Mouse (Mus musculus): ENCODE results near the gene Mid1. TPM values are rescaled to one million over a fixed set of nuclear protein-coding genes. Genes with fewer than 3 reads are reported as not detected.
"Not testable (repeated sequence)": the region's sequence is repeated elsewhere in the genome, so short reads cannot be mapped to it uniquely, and the experiment has no call there.

Gene Mid1
- polyA plus RNA-seq, 1 experiment from 2014 or later = 1.7 TPM

DNA sequence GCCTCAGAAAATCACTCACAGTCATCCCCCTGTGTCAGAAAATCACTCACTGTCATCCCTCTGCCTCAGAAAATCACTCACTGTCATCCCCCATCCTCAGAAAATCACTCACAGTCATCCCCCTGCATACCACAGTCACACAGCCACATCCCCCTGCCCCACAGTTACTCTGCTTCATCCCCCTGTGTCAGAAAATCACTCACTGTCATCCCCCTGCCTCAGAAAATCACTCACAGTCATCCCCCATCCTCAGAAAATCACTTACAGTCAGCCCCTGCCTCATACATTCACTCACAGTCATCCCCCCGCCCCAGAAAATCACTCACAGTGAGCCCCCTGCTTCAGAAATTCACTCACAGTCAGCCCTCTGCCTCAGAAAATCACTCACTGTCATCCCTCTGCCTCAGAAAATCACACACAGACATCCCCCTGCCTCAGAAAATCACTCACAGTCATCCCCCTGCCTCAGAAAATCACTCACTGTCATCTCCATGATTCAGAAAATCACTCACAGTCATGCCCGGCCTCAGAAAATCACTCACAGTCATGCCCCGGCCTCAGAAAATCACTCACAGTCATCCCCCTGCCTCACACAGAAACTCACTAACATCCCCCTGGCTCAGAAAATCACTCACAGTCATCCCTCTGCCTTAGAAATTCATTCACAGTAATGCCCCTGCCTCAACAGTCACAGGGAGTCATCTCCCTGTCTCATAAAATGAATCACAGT is 315.1 kb downstream of the Mid1 start:
- H3K9ac ChIP-seq (replicated peaks; ENCODE audit: low read depth); H3K4me2 ChIP-seq (replicated peaks; ENCODE audit: low read depth, low read length); H3K9me3 ChIP-seq (ENCODE audit: low read length); ATAC-seq; H3K36me3 ChIP-seq (ENCODE audit: insufficient read depth, low read length); H3K27ac ChIP-seq (ENCODE audit: low read length); H3K4me3 ChIP-seq (ENCODE audit: low read depth, low read length); H3K27me3 ChIP-seq (replicated peaks; ENCODE audit: insufficient read depth, low read length); H3K4me1 ChIP-seq (ENCODE audit: insufficient read depth, low read depth, low read length): not testable (repeated sequence)
- DNase-seq (ENCODE audit: low spot score) = peak; percentile 11
- WGBS = 77% methylated on average over 3 of the region's 3 CpGs

DNA sequence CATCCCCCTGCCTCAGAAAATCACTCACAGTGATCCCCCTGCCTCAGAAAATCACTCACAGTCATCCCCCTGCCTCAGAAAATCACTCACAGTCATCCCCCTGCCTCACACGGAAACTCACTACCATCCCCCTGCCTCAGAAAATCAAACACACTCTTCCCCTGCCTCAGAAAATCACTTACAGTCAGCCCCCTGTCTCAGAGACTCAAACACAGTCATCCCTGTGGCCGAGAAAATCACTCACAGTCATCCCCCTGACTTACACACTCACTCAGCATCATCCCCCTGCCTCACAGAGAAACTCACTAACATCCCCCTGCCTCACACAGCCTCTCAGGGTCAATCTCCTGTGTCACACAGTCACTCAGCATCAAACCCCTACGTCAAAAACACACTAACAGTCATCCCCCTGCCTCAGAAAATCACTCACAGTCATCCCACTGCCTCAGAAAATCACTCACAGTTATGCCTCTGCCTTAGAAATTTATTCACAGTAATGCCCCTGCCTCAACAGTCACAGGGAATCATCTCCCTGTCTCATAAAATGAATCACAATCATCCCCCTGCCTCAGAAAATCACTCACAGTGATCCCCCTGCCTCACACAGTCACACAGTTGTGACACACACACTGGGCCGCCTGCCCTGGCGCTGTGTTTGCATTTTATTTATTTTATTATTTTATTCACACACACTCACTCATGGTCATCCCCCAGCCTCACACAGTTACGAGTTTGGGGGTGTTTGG is 315.8 kb downstream of the Mid1 start:
- 40% methylated on average over 6 of the region's 6 CpGs for WGBS
- not testable (repeated sequence) for H3K4me2 ChIP-seq (replicated peaks; ENCODE audit: low read depth, low read length); H3K36me3 ChIP-seq (ENCODE audit: insufficient read depth, low read length); H3K4me3 ChIP-seq (ENCODE audit: low read depth, low read length); H3K4me1 ChIP-seq (ENCODE audit: insufficient read depth, low read depth, low read length); DNase-seq (ENCODE audit: low spot score); H3K27ac ChIP-seq (ENCODE audit: low read length); H3K9me3 ChIP-seq (ENCODE audit: low read length); H3K27me3 ChIP-seq (replicated peaks; ENCODE audit: insufficient read depth, low read length); ATAC-seq; H3K9ac ChIP-seq (replicated peaks; ENCODE audit: low read depth)

DNA sequence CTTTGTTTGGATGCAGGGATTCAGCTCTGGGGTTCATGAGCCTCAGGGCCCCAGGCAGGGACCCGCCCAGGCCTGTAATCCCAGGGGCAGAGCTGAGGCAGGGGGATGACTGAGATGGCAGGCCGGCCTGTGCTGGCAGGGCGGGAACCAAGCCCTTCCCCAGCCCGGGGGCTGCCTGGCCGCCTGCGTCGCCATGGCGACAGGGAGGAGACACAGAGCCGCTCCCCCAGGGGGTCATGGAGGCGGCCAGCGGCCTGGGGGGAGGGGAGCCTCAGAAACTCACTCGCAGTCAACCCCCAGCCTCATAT is 316.3 kb downstream of the Mid1 start:
- not testable (repeated sequence) for H3K9ac ChIP-seq (replicated peaks; ENCODE audit: low read depth); H3K4me3 ChIP-seq (ENCODE audit: low read depth, low read length); H3K4me2 ChIP-seq (replicated peaks; ENCODE audit: low read depth, low read length); H3K27ac ChIP-seq (ENCODE audit: low read length); H3K9me3 ChIP-seq (ENCODE audit: low read length); ATAC-seq; H3K4me1 ChIP-seq (ENCODE audit: insufficient read depth, low read depth, low read length); DNase-seq (ENCODE audit: low spot score); H3K36me3 ChIP-seq (ENCODE audit: insufficient read depth, low read length); H3K27me3 ChIP-seq (replicated peaks; ENCODE audit: insufficient read depth, low read length)
- WGBS = 57% methylated on average over 8 of the region's 12 CpGs

DNA sequence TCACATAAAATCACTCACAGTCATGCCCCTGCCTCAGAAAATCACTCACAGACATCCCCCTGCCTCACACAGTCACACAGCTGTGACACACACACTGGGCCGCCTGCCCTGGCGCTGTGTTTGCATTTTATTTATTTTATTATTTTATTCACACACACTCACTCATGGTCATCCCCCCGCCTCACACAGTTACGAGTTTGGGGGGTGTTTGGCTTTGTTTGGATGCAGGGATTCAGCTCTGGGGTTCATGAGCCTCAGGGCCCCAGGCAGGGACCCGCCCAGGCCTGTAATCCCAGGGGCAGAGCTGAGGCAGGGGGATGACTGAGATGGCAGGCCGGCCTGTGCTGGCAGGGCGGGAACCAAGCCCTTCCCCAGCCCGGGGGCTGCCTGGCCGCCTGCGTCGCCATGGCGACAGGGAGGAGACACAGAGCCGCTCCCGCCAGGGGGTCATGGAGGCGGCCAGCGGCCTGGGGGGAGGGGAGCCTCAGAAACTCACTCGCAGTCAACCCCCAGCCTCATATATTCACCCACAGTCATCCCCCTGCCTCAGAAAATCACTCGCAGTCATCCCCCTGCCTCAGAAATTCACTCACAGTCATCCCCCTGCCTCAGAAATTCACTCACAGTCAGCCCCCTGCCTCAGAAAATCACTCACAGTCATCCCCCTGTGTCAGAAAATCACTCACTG is 317.7 kb downstream of the Mid1 start:
- ATAC-seq = 0 out of 2 replicates have a peak, but pooled peaks have one; percentile 27
- H3K4me1 ChIP-seq (ENCODE audit: insufficient read depth, low read depth, low read length); H3K9me3 ChIP-seq (ENCODE audit: low read length); H3K27me3 ChIP-seq (replicated peaks; ENCODE audit: insufficient read depth, low read length); H3K4me2 ChIP-seq (replicated peaks; ENCODE audit: low read depth, low read length); DNase-seq (ENCODE audit: low spot score); H3K36me3 ChIP-seq (ENCODE audit: insufficient read depth, low read length); H3K27ac ChIP-seq (ENCODE audit: low read length); H3K4me3 ChIP-seq (ENCODE audit: low read depth, low read length); H3K9ac ChIP-seq (replicated peaks; ENCODE audit: low read depth): not testable (repeated sequence)
- 46% methylated on average over 8 of the region's 18 CpGs for WGBS

DNA sequence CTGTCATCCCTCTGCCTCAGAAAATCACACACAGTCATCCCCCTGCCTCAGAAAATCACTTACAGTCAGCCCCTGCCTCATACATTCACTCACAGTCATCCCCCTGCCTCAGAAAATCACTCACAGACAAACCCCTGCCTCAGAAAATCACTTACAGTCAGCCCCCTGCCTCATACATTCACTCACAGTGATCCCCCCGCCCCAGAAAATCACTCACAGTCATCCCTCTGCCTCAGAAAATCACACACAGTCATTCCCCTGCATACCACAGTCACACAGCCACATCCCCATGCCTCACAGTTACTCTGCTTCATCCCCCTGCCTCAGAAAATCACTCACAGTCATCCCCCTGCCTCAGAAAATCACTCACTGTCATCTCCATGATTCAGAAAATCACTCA is 318.5 kb downstream of the Mid1 start:
- not testable (repeated sequence) for H3K4me1 ChIP-seq (ENCODE audit: insufficient read depth, low read depth, low read length); H3K9me3 ChIP-seq (ENCODE audit: low read length); H3K27me3 ChIP-seq (replicated peaks; ENCODE audit: insufficient read depth, low read length); H3K4me2 ChIP-seq (replicated peaks; ENCODE audit: low read depth, low read length); DNase-seq (ENCODE audit: low spot score); H3K9ac ChIP-seq (replicated peaks; ENCODE audit: low read depth); H3K36me3 ChIP-seq (ENCODE audit: insufficient read depth, low read length); H3K27ac ChIP-seq (ENCODE audit: low read length); H3K4me3 ChIP-seq (ENCODE audit: low read depth, low read length); ATAC-seq
- whole genome bisulfite sequencing = 27% methylated on average over 1 of the region's 1 CpGs

DNA sequence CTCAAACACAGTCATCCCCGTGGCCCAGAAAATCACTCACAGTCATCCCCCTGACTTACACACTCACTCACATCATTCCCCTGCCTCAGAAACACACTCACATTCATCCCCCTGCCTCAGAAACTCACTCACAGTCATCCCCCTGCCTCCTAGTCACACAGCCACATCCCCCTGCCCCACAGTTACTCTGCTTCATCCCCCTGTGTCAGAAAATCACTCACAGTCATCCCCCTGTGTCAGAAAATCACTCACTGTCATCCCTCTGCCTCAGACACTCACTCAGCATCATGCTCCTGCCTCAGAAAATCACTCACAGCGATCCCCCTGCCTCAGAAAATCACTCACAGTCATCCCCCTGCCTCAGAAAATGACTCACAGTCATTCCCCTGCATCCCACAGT is 319.2 kb downstream of the Mid1 start:
- not testable (repeated sequence) for H3K4me2 ChIP-seq (replicated peaks; ENCODE audit: low read depth, low read length); H3K9me3 ChIP-seq (ENCODE audit: low read length); H3K4me3 ChIP-seq (ENCODE audit: low read depth, low read length); H3K4me1 ChIP-seq (ENCODE audit: insufficient read depth, low read depth, low read length); H3K36me3 ChIP-seq (ENCODE audit: insufficient read depth, low read length); H3K27ac ChIP-seq (ENCODE audit: low read length); DNase-seq (ENCODE audit: low spot score); H3K9ac ChIP-seq (replicated peaks; ENCODE audit: low read depth); H3K27me3 ChIP-seq (replicated peaks; ENCODE audit: insufficient read depth, low read length); ATAC-seq
- 39% methylated on average over 2 of the region's 2 CpGs for WGBS

DNA sequence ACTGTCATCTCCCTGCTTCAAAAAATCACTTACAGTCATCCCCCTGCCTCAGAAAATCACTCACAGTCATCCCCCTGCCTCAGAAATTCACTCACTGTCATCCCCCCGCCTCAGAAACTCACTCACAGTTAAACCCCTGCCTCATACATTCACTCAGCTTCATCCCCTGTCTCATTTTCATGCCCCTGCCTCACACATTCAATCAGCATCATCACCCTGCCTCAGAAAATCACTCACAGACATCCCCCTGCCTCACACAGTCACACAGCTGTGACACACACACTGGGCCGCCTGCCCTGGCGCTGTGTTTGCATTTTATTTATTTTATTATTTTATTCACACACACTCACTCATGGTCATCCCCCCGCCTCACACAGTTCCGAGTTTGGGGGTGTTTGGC is 319.8 kb downstream of the Mid1 start:
- H3K36me3 ChIP-seq (ENCODE audit: insufficient read depth, low read length); ATAC-seq; H3K4me1 ChIP-seq (ENCODE audit: insufficient read depth, low read depth, low read length); DNase-seq (ENCODE audit: low spot score); H3K9ac ChIP-seq (replicated peaks; ENCODE audit: low read depth); H3K27ac ChIP-seq (ENCODE audit: low read length); H3K9me3 ChIP-seq (ENCODE audit: low read length); H3K4me2 ChIP-seq (replicated peaks; ENCODE audit: low read depth, low read length); H3K27me3 ChIP-seq (replicated peaks; ENCODE audit: insufficient read depth, low read length); H3K4me3 ChIP-seq (ENCODE audit: low read depth, low read length): not testable (repeated sequence)
- WGBS = 45% methylated on average over 5 of the region's 5 CpGs

DNA sequence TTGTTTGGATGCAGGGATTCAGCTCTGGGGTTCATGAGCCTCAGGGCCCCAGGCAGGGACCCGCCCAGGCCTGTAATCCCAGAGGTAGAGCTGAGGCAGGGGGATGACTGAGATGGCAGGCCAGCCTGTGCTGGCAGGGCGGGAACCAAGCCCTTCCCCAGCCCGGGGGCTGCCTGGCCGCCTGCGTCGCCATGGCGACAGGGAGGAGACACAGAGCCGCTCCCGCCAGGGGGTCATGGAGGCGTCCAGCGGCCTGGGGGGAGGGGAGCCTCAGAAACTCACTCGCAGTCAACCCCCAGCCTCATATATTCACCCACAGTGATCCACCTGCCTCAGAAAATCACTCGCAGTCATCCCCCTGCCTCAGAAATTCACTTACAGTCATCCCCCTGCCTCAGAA is 320.2 kb downstream of the Mid1 start:
- not testable (repeated sequence) for H3K4me2 ChIP-seq (replicated peaks; ENCODE audit: low read depth, low read length); H3K27me3 ChIP-seq (replicated peaks; ENCODE audit: insufficient read depth, low read length); H3K9me3 ChIP-seq (ENCODE audit: low read length); ATAC-seq; DNase-seq (ENCODE audit: low spot score); H3K4me1 ChIP-seq (ENCODE audit: insufficient read depth, low read depth, low read length); H3K36me3 ChIP-seq (ENCODE audit: insufficient read depth, low read length); H3K4me3 ChIP-seq (ENCODE audit: low read depth, low read length); H3K9ac ChIP-seq (replicated peaks; ENCODE audit: low read depth); H3K27ac ChIP-seq (ENCODE audit: low read length)
- WGBS = 26% methylated on average over 13 of the region's 13 CpGs

DNA sequence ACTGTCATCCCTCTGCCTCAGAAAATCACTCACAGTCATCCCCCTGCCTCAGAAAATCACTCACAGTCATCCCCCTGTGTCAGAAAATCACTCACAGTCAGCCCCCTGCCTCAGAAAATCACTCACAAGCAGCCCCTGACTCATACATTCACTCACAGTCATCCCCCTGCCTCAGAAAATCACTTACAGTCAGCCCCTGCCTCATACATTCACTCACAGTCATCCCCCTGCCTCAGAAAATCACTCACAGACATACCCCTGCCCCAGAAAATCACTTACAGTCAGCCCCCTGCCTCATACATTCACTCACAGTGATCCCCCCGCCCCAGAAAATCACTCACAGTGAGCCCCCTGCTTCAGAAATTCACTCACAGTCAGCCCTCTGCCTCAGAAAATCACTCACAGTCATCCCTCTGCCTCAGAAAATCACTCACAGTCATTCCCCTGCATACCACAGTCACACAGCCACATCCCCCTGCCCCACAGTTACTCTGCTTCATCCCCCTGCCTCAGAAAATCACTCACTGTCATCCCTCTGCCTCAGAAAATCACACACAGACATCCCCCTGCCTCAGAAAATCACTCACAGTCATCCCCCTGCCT is 320.8 kb downstream of the Mid1 start:
- peaks cover 13% of the 10 kb centered on the region for H3K9me3 ChIP-seq (ENCODE audit: low read length)
- not testable (repeated sequence) for H3K36me3 ChIP-seq (ENCODE audit: insufficient read depth, low read length); H3K4me2 ChIP-seq (replicated peaks; ENCODE audit: low read depth, low read length); H3K4me3 ChIP-seq (ENCODE audit: low read depth, low read length); H3K4me1 ChIP-seq (ENCODE audit: insufficient read depth, low read depth, low read length); DNase-seq (ENCODE audit: low spot score); H3K9ac ChIP-seq (replicated peaks; ENCODE audit: low read depth); ATAC-seq; H3K27ac ChIP-seq (ENCODE audit: low read length); H3K27me3 ChIP-seq (replicated peaks; ENCODE audit: insufficient read depth, low read length)
- 26% methylated on average over 1 of the region's 1 CpGs for WGBS
